Mouse (Mus musculus) heart, embryonic 12.5 days (tissue): ENCODE measurements around the gene Ptprb. TPM values are rescaled to one million over a fixed set of nuclear protein-coding genes. Genes with fewer than 3 reads are reported as not detected.

ENCODE experiments used
- ATAC-seq: fragments of 200-750 bp; cut with Nextera tagmentation; 2 replicates; pipeline ENCODE4 v1.8.0; 2017; ENCODE audit warnings: moderate TSS enrichment, moderate library complexity; ENCODE audit not compliant: insufficient number of reproducible peaks, low FRiP score
- H3K27ac ChIP-seq: fragments of 300-500 bp; sonication (generic); 2 replicates; pipeline ENCODE4 v1.5.1; 2016; ENCODE audit warnings: mild to moderate bottlenecking, moderate library complexity; ENCODE audit not compliant: poor library complexity, severe bottlenecking
- H3K27me3 ChIP-seq: fragments of 300-500 bp; sonication (generic); replicated peaks from 2 replicates; pipeline ENCODE4 v1.6.1; 2016; ENCODE audit warnings: mild to moderate bottlenecking, moderate library complexity
- H3K36me3 ChIP-seq: fragments of 300-500 bp; sonication (generic); 2 replicates; pipeline ENCODE4 v1.6.1; 2016; ENCODE audit warnings: mild to moderate bottlenecking, moderate library complexity
- H3K4me1 ChIP-seq: fragments of 300-500 bp; sonication (generic); replicated peaks from 2 replicates; pipeline ENCODE4 v1.6.1; 2016; ENCODE audit warnings: mild to moderate bottlenecking
- H3K4me2 ChIP-seq: fragments of 300-500 bp; sonication (generic); 2 replicates; pipeline ENCODE4 v1.6.1; 2016; ENCODE audit warnings: mild to moderate bottlenecking, moderate library complexity
- H3K4me3 ChIP-seq: fragments of 300-500 bp; sonication (generic); 2 replicates; pipeline ENCODE4 v1.5.1; 2016; ENCODE audit warnings: mild to moderate bottlenecking
- H3K9ac ChIP-seq: fragments of 300-500 bp; sonication (generic); 2 replicates; pipeline ENCODE4 v1.6.1; 2016; ENCODE audit warnings: mild to moderate bottlenecking, moderate library complexity
- H3K9me3 ChIP-seq: fragments of 300-500 bp; sonication (generic); replicated peaks from 2 replicates; pipeline ENCODE4 v1.6.1; 2016; ENCODE audit warnings: mild to moderate bottlenecking, moderate library complexity
- WGBS: fragments of 180-500 bp; shearing (Covaris S2); methylation state at CpG from one replicate; pipeline ENCODE4 v1.1.7; 2016; 5-methylcytosine and 5-hydroxymethylcytosine counted together
- polyA plus RNA-seq: library from polyadenylated mRNA; unstranded; fragments of >200 nt; fragmentation: Nextera tagmentation; extraction: Ambion mirVana; gene quantifications from 2 replicates; pipeline ENCODE4 v1.2.1, GENCODE M21; 2016

Gene Ptprb
- polyA plus RNA-seq, 1 experiment from 2014 or later = 11.1 TPM

GRCm38 (mm10) chr10:116370991-116371725 lies 95.8 kb downstream of the Ptprb start:
- H3K27me3 ChIP-seq = no peaks in the 10 kb centered on the region
- peaks cover 36% of the 10 kb centered on the region for H3K36me3 ChIP-seq
- H3K4me1 ChIP-seq = 0 out of 2 replicates have a peak, but pooled peaks cover 2% of the 10 kb centered on the region
- no peaks in the 10 kb centered on the region for H3K9me3 ChIP-seq
- no peak overlapping the region for H3K4me3 ChIP-seq
- no peak overlapping the region for H3K9ac ChIP-seq
- no peak for ATAC-seq
- H3K27ac ChIP-seq = no peak overlapping the region
- no peak overlapping the region for H3K4me2 ChIP-seq
- WGBS = 58% methylated on average over 6 of the region's 6 CpGs

GRCm38 (mm10) chr10:116374111-116374510 lies 98.8 kb downstream of the Ptprb start:
- H3K36me3 ChIP-seq = peaks cover 26% of the 10 kb centered on the region
- H3K9ac ChIP-seq = no peak overlapping the region
- no peak overlapping the region for H3K4me3 ChIP-seq
- 0 out of 2 replicates have a peak, but pooled peaks cover 2% of the 10 kb centered on the region for H3K4me1 ChIP-seq
- H3K9me3 ChIP-seq = no peaks in the 10 kb centered on the region
- H3K4me2 ChIP-seq = no peak overlapping the region
- ATAC-seq = no peak
- 94% methylated on average over 6 of the region's 6 CpGs for WGBS
- no peaks in the 10 kb centered on the region for H3K27me3 ChIP-seq
- no peak overlapping the region for H3K27ac ChIP-seq

- Histone ChIP-seq H3K9me3 (no peaks in the 10 kb centered on the region), H3K4me2 (no peak overlapping the region), H3K9ac (no peak overlapping the region), H3K27ac (no peak overlapping the region), H3K4me1 (no peaks in the 10 kb centered on the region), H3K4me3 (no peak overlapping the region), H3K27me3 (no peaks in the 10 kb centered on the region), H3K36me3 (peaks cover 25% of the 10 kb centered on the region)
- ATAC-seq = no peak
- WGBS = 72% methylated on average over 4 of the region's 4 CpGs
Measured at GRCm38 (mm10) chr10:116376853-116377252, 101.5 kb downstream of the Ptprb start.

DNA sequence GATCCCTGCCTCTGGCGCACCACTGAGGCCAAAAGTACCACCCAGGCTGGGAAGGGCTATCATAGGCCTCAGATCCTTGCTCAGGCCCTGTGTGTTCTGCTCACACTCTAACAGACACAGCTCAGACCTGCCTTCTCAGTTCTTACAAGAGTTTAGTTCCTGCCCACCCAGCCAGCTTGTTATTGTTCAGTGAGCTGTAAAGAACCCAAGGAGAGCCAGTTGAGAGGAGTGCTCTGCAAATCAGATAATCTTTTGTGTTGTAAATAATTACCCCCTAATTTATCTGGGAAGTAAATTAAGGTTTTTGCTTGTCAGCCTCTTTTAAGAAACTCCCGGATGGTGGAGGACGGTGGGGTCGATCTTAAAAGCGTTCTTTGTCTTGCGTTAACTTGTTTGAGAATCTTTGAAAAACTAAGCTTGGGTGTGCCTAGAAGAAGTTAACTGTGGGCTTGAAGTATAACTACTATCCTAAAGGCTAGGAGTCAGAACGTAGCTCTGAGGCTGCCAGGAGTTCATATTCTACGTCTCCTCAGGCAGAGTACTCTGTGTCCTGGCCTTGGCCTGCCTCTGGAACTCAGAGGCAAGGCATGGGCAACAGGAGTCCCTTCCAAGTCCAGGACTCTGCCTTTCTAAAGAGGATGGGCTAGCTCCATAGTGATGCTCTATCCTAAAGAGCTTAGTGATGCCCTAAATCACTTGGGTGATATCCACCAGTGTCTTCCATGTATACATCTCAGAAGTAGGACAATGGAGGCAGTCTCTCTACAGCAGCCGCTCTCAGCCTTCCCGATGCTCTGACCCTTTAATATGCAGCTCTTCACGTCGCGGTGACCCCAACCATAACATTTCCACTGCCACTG lies 107.7 kb downstream of the Ptprb start:
- ATAC-seq = no peak
- 79% methylated on average over 13 of the region's 13 CpGs for WGBS

GRCm38 (mm10) chr10:116384401-116384800 lies 109.1 kb downstream of the Ptprb start:
- Histone ChIP-seq H3K4me2 (no peak overlapping the region), H3K9me3 (no peaks in the 10 kb centered on the region), H3K4me3 (no peak overlapping the region), H3K27me3 (no peaks in the 10 kb centered on the region), H3K9ac (no peak overlapping the region), H3K36me3 (peaks cover 17% of the 10 kb centered on the region), H3K27ac (no peak overlapping the region), H3K4me1 (no peaks in the 10 kb centered on the region)
- ATAC-seq = no peak
- WGBS = 80% methylated on average over 4 of the region's 4 CpGs

More for the DNA sequence above, 107.7 kb downstream of the Ptprb start:
- Histone ChIP-seq H3K4me3 (no peak overlapping the region), H3K36me3 (peaks cover 20% of the 10 kb centered on the region), H3K4me1 (no peaks in the 10 kb centered on the region), H3K9me3 (no peaks in the 10 kb centered on the region), H3K27me3 (no peaks in the 10 kb centered on the region), H3K4me2 (no peak overlapping the region), H3K27ac (no peak overlapping the region), H3K9ac (no peak overlapping the region)

- H3K4me1 ChIP-seq = no peaks in the 10 kb centered on the region
- H3K27me3 ChIP-seq = no peaks in the 10 kb centered on the region
- no peak overlapping the region for H3K9ac ChIP-seq
- ATAC-seq = no peak
- H3K36me3 ChIP-seq = peaks cover 11% of the 10 kb centered on the region
- no peak overlapping the region for H3K27ac ChIP-seq
- H3K4me2 ChIP-seq = no peak overlapping the region
- no peak overlapping the region for H3K4me3 ChIP-seq
- H3K9me3 ChIP-seq = no peaks in the 10 kb centered on the region
- WGBS = 48% methylated on average over 7 of the region's 7 CpGs
Measured at GRCm38 (mm10) chr10:116386391-116386885, 111.1 kb downstream of the Ptprb start.

GRCm38 (mm10) chr10:116388840-116389239 lies 113.5 kb downstream of the Ptprb start:
- no peaks in the 10 kb centered on the region for H3K27me3 ChIP-seq

DNA sequence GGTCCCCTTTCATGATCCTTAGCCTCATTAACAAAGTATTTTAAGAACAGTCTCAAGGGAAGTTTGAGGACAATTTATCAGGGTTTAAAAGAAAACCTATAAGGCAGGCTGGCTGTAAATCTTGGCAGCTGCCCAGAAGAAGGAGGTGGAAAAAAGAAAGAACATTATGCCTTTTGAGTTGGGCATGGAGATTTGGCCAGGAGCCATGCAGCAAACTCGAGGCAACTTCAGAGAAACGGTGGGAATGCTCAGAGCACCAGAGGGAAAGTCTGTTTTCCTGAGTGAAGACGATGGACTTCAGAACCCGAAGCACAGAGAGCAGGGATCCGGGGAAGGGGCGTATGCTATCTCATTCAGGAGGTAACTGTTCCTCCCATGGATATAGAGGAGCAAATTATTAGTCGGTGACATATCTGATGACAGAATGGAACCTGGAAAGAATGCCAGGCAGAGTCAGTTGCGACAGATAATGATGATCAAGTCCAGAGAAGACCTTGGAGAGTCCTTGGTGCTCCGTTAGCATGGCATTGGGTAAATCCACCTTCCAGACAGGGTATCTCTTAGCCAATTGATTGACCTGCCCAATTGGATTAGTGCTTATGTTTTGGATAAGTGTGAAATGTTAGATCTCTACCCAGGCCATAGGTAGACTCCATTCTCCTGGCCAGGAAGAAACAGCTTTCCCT lies 118.6 kb downstream of the Ptprb start:
- Histone ChIP-seq H3K27ac (peak overlapping the region; percentile 10), H3K9me3 (no peaks in the 10 kb centered on the region), H3K4me1 (peaks cover 27% of the 10 kb centered on the region), H3K9ac (no peak overlapping the region), H3K4me2 (no peak overlapping the region), H3K4me3 (no peak overlapping the region), H3K27me3 (no peaks in the 10 kb centered on the region), H3K36me3 (no peaks in the 10 kb centered on the region)
- 42% methylated on average over 9 of the region's 9 CpGs for WGBS
- ATAC-seq = no peak

More at GRCm38 (mm10) chr10:116388840-116389239, 113.5 kb downstream of the Ptprb start:
- no peak for ATAC-seq
- WGBS = 71% methylated on average over 6 of the region's 6 CpGs
- H3K27ac ChIP-seq = no peak overlapping the region
- no peak overlapping the region for H3K9ac ChIP-seq
- no peak overlapping the region for H3K4me2 ChIP-seq
- peaks cover 10% of the 10 kb centered on the region for H3K4me1 ChIP-seq
- H3K36me3 ChIP-seq = peaks cover 6% of the 10 kb centered on the region
- H3K9me3 ChIP-seq = no peaks in the 10 kb centered on the region
- H3K4me3 ChIP-seq = no peak overlapping the region

- Histone ChIP-seq H3K9ac (no peak overlapping the region), H3K27ac (no peak overlapping the region), H3K4me2 (no peak overlapping the region), H3K4me3 (no peak overlapping the region), H3K27me3 (no peaks in the 10 kb centered on the region), H3K36me3 (no peaks in the 10 kb centered on the region), H3K9me3 (no peaks in the 10 kb centered on the region), H3K4me1 (peaks cover 27% of the 10 kb centered on the region)
- 8% methylated on average over 3 of the region's 4 CpGs for WGBS
- peak; percentile 22; the same call in 1 of the 2 replicates for ATAC-seq
Measured at GRCm38 (mm10) chr10:116394585-116394984, 119.3 kb downstream of the Ptprb start.

- WGBS = 87% methylated on average over 5 of the region's 5 CpGs
- H3K36me3 ChIP-seq = no peaks in the 10 kb centered on the region
- no peaks in the 10 kb centered on the region for H3K27me3 ChIP-seq
Measured at GRCm38 (mm10) chr10:116396279-116396678, 121.0 kb downstream of the Ptprb start.

GRCm38 (mm10) chr10:116396966-116397365 lies 121.6 kb downstream of the Ptprb start:
- Histone ChIP-seq H3K36me3 (no peaks in the 10 kb centered on the region), H3K4me1 (peaks cover 27% of the 10 kb centered on the region), H3K9ac (no peak overlapping the region), H3K27me3 (no peaks in the 10 kb centered on the region), H3K9me3 (no peaks in the 10 kb centered on the region), H3K4me3 (no peak overlapping the region), H3K27ac (no peak overlapping the region), H3K4me2 (no peak overlapping the region)
- no peak for ATAC-seq
- WGBS = 88% methylated on average over 13 of the region's 13 CpGs

More at GRCm38 (mm10) chr10:116396279-116396678, 121.0 kb downstream of the Ptprb start:
- ATAC-seq = no peak
- no peak overlapping the region for H3K27ac ChIP-seq
- no peaks in the 10 kb centered on the region for H3K9me3 ChIP-seq
- no peak overlapping the region for H3K4me2 ChIP-seq
- H3K4me3 ChIP-seq = no peak overlapping the region
- H3K4me1 ChIP-seq = peaks cover 27% of the 10 kb centered on the region
- H3K9ac ChIP-seq = no peak overlapping the region
